Mouse (Mus musculus) gastrocnemius, adult 18-20 months (tissue): ENCODE measurements around the gene Chst11. TPM values are rescaled to one million over a fixed set of nuclear protein-coding genes. Genes with fewer than 3 reads are reported as not detected.

Source experiments
- DNase-seq: peaks from one replicate; pipeline ENCODE4 v3.0.0; 2021; ENCODE audit warnings: low spot score
- long read RNA-seq, 2 experiments: library from polyadenylated mRNA; stranded (forward); transcript quantifications; one replicate each; pipeline ENCODE4 v2.0.0; 2021
- total RNA-seq, 2 experiments: library from RNA; stranded (reverse); gene quantifications; 2 replicates each; pipeline ENCODE4 v1.2.3; 2021

Gene Chst11
- total RNA-seq: under 1 TPM; 0.66 to 0.88 TPM
- long read RNA-seq, experiment 1: 0 reads
- long read RNA-seq, experiment 2, partial matches to known transcripts: 0 of 2 reads
- long read RNA-seq, experiment 2, other reads (novel, unspliced or antisense): 2 of 2 reads

- peak; percentile 58 for DNase-seq
These were observed at the start of gene Chst11 for GRCm38 (mm10) chr10:82984950-82985699. Gene Chst11 (plus strand): TSS chr10:82985498.

GRCm38 (mm10) chr10:82935774-82936173, 49.5 kb upstream of the Chst11 start:
- no peak for DNase-seq

- DNase-seq: no peak
These were observed 31.9 kb upstream of the Chst11 start for GRCm38 (mm10) chr10:82953415-82953814.

GRCm38 (mm10) chr10:82955117-82955516, 30.2 kb upstream of the Chst11 start:
- DNase-seq: no peak

GRCm38 (mm10) chr10:82958218-82958761, 27.0 kb upstream of the Chst11 start:
- DNase-seq: peak; percentile 15

DNA sequence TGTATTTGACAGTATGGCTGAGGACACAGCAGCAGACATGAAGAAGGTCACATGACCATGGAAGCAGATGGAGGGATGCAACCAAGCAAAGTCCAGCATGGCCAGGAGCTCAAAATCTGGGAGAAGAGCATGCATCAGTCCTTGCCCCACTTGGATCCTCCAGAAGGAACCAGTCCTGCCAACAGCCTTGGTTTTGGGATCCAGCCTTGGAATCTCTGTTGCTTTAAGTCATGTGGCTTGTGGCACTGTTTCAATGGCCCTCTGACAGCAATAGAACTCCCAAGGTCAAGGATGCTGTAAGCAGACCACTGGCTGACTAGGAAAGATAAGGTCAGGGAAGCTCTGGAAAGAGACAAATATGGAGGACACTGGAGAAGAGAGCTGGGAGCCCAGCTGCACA, 26.0 kb upstream of the Chst11 start:
- no peak for DNase-seq

DNA sequence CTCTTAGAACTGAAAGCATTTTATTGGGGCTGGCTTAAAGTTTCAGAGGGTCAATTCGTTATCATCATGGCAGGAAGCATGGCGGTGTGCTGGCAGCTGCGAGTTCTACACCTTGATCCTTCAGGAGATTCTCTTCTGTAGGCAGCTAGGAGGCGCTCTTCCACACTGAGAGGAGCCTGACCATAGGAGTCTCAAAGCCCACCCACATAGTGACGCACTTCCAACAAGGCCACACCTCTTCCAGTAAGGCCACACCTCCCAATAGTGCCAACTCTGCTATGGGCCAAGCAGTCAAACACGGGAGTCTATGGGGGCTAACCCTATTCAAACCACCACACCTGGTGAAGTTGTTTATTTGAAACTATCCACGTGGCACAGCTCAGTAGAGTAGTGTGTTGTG, 24.0 kb upstream of the Chst11 start:
- no peak for DNase-seq

DNA sequence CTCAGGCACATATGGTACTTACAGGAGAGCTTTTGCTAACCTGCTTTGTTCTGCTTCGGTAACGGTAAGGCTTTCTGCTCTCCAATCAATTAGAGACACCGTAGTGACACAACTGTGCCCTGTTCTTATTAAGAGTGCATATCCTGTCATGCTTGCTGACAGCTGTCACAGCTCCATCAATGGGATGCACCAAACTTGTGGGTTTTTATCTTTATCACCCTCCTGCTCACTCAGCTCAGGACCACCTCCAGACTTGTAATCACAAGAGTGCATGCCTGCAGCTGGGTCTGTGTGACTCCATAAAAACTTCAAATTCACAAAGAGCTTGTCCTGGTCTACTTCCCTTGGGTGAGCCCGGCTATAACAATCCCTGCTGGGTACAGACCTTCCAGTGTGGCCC, 23.3 kb upstream of the Chst11 start:
- DNase-seq: no peak

GRCm38 (mm10) chr10:82962472-82963020, 22.8 kb upstream of the Chst11 start:
- DNase-seq: no peak

DNA sequence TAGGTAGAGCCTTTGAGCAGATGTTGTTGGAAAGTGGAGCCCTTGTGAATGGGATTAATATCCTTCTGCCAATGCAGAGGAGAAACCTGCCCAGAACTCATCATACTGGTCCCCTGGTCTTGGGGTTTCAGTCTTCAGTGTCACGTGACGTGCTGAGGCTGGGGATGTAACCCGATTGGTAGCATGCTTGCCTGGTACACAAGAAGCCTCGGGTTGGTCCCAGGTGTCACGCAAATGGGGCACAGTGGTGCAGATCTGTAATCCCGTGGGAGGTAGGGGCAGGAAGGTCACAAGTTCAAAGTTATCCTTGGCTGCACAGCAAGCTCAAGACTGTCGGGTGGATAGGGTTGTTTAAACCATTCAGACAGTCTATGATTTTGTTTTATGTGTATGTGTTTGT, 20.8 kb upstream of the Chst11 start:
- DNase-seq: no peak

- no peak for DNase-seq
These were observed 18.6 kb upstream of the Chst11 start for GRCm38 (mm10) chr10:82966672-82967071.

DNA sequence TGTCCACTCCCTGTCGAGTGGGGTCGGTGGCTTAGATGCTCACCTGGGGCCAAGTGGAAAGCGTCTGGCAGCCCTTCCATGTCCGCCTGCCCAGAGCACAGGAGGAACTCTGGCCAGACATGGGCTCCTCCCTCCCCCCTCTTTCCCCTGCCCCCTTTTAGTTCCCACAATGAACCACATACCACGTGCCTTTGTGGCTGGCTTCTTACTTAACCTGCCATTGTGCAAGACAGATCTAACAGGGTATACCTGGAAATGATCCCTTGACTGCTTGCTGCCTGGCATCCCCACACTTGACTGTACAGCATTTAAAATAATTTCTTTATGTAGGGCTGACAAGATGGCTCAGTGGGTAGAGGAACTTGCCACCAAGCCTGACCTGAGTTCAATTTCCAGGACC, 15.7 kb upstream of the Chst11 start:
- DNase-seq: no peak

DNA sequence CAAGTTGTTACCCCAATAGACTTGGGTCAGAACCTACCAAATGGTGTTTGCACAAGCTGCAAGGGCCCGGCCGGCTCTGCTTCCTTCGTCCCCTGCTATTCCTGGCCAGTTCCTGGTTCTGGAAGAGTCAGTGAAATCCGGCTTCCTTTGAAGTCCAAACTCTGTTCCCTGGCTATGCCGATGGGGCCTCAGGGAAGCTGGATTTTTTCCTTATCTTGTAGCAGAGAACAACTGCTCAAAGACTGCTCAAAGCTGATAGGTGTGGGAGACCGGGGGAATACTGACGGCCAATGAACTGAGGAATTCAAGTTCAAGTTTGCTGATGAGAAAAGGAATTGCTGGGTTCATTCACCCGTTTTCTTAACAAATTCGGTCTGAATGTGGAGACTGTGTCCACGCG, 13.7 kb upstream of the Chst11 start:
- no peak for DNase-seq

DNA sequence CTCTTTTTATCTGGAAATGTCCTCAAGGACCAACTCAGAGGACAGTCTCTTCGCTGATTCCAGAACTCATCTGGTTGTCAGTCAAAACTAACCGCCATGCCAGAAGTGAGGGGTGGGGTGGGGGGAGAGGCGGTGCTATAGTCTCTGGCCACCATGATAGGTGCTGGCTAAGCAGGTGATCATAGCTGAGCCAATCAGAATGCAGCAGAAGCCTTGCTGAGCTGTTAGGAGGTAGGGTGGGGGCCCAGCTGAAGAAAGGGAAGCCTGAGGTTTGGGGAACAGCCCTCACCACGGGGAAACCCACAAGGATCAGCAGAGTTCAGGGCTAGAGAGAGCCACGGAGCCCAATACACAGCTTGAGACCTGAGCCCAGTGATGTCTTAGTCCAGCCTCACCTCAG, 11.1 kb upstream of the Chst11 start:
- no peak for DNase-seq

DNA sequence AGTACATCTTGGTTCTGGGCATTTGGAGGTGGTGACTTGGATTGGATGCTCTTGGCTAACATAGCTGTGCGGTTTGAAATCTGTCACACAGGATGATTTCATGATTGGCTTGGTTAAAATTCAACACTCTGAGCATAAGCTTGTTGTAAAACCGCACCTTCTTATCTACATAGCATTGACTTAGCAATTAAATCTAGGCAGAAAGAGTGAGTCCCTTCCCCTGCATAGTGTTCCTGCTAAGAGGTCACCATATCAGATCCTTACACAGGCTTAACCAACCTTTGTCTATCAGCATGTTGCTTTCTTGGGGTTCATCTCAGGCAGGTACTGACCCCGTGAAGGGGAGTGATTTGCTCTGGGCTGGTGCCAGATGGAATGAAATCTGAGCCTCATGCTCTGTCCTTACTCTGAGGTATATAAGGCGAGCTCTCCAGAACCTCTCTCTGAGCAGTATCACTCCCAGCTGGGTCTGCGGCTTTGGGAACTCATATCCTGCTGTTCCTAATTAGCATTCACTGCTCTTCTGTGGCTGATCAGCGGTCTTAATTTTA, 10.6 kb upstream of the Chst11 start:
- no peak for DNase-seq

DNA sequence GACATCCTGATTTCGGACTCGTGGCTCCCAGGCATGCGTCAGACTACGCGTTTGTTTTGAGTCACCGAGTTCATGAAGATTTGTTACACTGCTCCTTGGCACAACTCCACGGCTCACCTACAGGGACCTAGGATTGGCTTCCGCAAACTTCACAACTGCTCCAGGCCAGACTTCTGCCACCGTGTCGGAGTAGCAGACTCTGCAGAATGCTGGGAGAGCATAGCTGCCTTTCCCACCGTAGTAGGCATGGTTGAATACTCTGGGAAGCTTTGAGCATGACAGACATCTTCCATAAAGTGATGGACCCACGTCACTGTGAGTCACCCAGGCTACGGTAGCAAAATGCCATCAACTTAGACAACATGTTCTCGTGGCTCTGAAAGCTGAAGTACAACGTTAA, 9.5 kb upstream of the Chst11 start:
- DNase-seq: no peak

DNA sequence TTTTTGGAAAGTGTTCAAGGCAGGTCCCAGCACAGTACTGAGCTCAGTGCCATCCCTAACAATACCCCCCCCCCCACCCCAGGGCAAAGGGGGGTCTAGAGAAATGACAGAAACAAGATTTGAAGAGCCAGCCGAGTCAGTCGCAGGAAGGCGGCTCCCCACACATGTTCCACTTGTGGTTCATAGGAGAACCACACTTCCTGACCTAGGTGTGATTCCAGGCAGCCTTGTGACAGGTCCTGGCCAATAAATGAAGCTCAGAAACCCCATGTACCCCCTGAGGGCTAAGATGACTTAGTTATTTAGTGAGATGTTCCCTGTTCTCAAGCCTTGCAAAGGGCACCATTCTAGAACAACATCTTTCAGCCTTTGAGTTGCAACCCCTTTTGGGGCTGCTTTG, 3.0 kb upstream of the Chst11 start:
- DNase-seq: no peak

DNA sequence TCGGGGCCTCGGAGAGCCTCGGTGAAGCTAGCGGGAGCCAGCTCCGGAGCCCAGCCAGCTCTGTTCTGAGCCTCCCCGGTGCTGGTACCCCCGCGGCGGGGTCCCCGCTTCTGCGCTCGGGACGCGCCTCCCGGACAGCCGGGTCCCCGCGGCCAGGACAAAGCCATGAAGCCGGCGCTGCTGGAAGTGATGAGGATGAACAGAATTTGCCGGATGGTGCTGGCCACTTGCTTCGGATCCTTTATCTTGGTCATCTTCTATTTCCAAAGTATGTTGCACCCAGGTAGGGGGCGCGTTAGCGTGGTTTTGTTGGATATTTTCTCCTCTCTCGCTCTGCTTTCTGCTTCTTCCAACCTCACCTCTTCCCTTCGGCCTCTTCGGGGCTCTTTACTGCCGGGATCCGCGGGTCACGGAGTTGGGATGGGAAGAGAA, 418 bp downstream of the Chst11 start:
- peak; percentile 15 for DNase-seq

- no peak for DNase-seq
These were observed 1.1 kb downstream of the Chst11 start for GRCm38 (mm10) chr10:82986251-82986992.

GRCm38 (mm10) chr10:82986993-82987349, 1.7 kb downstream of the Chst11 start:
- DNase-seq: no peak

DNA sequence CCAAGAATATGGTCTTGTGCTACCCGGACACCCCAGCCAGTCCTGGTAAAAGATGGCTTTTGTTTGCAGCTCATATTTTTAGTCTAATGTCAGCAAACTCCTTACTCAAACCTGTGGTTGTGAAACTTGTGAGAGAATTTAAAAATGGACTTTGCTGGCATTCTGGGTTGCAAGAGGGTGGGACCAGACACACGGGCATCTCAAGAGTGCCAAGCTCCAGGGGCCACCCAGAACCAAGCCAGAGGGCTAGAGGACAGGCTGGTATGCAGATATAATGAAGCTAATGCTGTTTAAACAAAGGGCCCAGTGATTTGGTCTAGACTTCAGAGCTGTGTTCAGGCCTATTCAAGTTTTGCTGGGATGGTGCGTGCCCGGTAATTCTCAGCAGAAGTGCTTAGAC, 2.1 kb downstream of the Chst11 start:
- DNase-seq: no peak

DNA sequence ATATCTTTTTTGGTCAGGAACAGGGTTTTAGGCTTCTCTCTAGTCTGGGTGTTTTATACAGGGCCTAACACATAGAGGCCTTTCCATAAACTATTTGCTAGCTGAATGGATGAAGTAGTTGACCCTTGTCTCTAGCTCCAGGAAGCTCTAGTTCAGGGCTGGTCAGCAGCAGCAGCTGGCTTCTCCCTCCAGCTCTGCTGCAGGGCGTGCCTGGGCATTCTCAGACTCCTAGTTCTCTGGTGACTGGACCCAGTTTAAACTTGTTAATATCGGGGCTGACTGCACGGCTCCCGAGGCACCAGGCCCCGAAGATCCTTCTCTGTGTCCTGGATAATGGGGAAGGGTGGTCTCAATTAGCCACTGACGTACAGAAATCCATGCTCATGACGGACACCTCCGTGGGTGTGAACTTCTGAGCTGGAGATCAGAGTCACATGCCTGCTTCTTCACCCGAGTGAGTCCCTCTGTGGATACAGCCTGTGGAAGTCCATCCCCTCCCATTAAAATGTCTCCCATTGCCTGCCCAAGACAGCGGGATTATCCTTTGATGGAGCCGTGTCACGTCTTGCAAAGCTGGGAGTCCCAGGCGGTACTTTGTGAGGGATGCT, 4.2 kb downstream of the Chst11 start:
- DNase-seq: no peak
